Mouse (Mus musculus) sigmoid colon, adult 10 weeks (tissue): ENCODE measurements around the gene Id3. TPM values are rescaled to one million over a fixed set of nuclear protein-coding genes. Genes with fewer than 3 reads are reported as not detected.

ENCODE experiments used
- polyA plus RNA-seq: library from polyadenylated mRNA; stranded (reverse); fragments of 350-450 nt; fragmentation: Illumina TruSeq; extraction: RNeasy Lipid Tissue Mini Kit (QIAGEN cat#74804); gene quantifications from one replicate; pipeline ENCODE4 v1.2.3, GENCODE M21; 2014; ENCODE audit warnings: low read depth, low replicate concordance

The Id3 gene
- 10.3 TPM for polyA plus RNA-seq

DNA sequence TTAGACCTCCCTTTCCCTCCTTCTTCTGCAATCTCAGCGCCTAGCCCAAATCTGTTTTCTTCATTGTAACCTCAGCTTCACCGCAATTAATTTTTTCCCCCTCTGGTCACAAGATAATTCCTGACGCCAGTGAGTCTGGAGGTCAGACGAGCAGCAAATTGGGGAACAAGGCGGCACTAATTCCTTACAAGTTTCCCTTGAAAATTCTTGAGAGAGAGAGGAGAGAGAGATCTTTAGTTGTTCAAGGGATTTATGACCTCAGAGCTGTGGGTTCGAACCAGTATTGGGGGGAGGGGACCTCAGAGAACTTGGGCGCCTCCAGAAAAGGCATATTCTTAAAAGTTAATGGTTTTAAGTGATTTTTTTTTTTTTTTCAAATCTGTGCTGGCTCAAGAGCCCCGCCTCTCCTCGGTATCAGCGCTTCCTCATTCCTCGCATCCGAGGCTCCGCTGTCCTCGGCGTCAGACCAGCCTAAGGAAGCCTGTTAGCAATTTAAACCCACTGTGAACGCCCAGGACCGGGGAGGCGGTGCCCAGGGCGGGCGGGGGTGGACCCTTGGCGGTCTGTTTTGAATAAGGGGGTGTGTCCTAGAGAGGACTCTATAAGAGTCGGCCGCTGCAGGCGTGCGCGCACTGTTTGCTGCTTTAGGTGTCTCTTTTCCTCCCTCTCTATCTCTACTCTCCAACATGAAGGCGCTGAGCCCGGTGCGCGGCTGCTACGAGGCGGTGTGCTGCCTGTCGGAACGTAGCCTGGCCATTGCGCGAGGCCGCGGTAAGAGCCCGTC, at the start of gene Id3:
Gene Id3, plus strand, starts transcription at position 305 of the 784 bp plus-strand sequence.

DNA sequence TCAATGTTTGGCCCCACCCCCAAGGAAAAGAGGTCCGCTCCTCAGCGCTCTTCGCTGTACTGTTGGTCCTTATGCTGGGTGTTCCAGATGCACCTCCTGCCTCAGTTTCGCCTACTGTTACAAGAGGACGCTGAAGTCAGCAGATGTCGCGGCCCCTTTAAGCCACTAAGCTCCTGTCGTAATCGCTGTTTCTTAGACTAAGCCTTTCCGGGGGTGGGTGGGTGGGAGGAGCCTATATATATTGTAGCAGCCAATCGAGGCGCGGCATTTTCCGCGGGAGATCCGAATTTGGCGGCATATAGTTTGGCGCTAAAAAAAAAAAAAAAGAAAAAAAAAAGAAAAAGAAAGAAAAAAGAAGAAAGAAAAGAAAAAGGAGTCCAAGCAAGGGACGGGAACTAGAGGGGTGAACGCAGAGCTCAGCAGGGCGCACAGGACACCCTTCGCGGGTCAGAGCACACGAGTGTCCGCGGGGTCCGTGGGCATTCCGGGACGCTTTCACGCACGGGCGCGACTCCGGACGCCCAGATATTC, 28.8 kb downstream of the Id3 start, which contains the start of gene E2f2:
Gene E2f2, plus strand, starts transcription at position 384 of the 531 bp plus-strand sequence.

Other genes starting within 250 kb of the Id3 start
- gene Cnr2, start 248.1 kb upstream of the Id3 start, polyA plus RNA-seq = 0.88 TPM
- 127 TPM for gene Fuca1, start 222.8 kb upstream of the Id3 start, polyA plus RNA-seq
- 14.6 TPM for gene Hmgcl, start 197.0 kb upstream of the Id3 start, polyA plus RNA-seq
- 2.0 TPM for gene Gale, start 179.8 kb upstream of the Id3 start, polyA plus RNA-seq
- 0.54 TPM for gene Lypla2, start 170.9 kb upstream of the Id3 start, polyA plus RNA-seq
- gene Pithd1, start 156.2 kb upstream of the Id3 start, polyA plus RNA-seq = 71.5 TPM
- 24.0 TPM for gene Eloa, start 121.7 kb upstream of the Id3 start, polyA plus RNA-seq
- 430 TPM for gene Rpl11, start 90.1 kb upstream of the Id3 start, polyA plus RNA-seq
- 2.7 TPM for gene E2f2, start 28.9 kb downstream of the Id3 start, polyA plus RNA-seq
- gene Asap3, start 62.9 kb downstream of the Id3 start, polyA plus RNA-seq = 0.28 TPM
- gene Tcea3, start 104.2 kb downstream of the Id3 start, polyA plus RNA-seq = 23.3 TPM
- 10.0 TPM for gene Zfp46, start 141.2 kb downstream of the Id3 start, polyA plus RNA-seq
- gene Hnrnpr, start 167.4 kb downstream of the Id3 start, polyA plus RNA-seq = 145 TPM